Mouse (Mus musculus): ENCODE results near the gene Bcl7b. TPM values are rescaled to one million over a fixed set of nuclear protein-coding genes. Genes with fewer than 3 reads are reported as not detected.
"Not testable (repeated sequence)": the region's sequence is repeated elsewhere in the genome, so short reads cannot be mapped to it uniquely, and the experiment has no call there.

Bcl7b gene
- polyA plus RNA-seq, 1 experiment from 2014 or later: 45.1 TPM

GRCm38 (mm10) chr5:135188214-135188554 is 20.1 kb downstream of the Bcl7b start:
- Histone ChIP-seq H3K4me1 (peaks cover 25% of the 10 kb centered on the region), H3K27ac (peak overlapping the region; percentile 98), H3K9ac (peak overlapping the region; percentile 97), H3K27me3 (no peaks in the 10 kb centered on the region), H3K4me3 (peak overlapping the region; percentile 98), H3K36me3 (peaks cover 10% of the 10 kb centered on the region; the same call in 1 of the 2 replicates), H3K9me3 (replicated peaks) (no peaks in the 10 kb centered on the region), H3K4me2 (replicated peaks) (peak overlapping the region; percentile 74)
- WGBS: 0% methylated on average over 8 of the region's 8 CpGs
- ATAC-seq (ENCODE audit: low FRiP score): no peak

- peak overlapping the region; percentile 74 for H3K4me2 ChIP-seq (replicated peaks)
- no peaks in the 10 kb centered on the region for H3K27me3 ChIP-seq
- WGBS: 71% methylated on average over 2 of the region's 2 CpGs
- no peak overlapping the region for H3K27ac ChIP-seq
- H3K9ac ChIP-seq: peak overlapping the region; percentile 97
- no peaks in the 10 kb centered on the region for H3K9me3 ChIP-seq (replicated peaks)
- no peak for ATAC-seq (ENCODE audit: low FRiP score)
- peaks cover 25% of the 10 kb centered on the region for H3K4me1 ChIP-seq
- H3K36me3 ChIP-seq: peaks cover 13% of the 10 kb centered on the region; the same call in 1 of the 2 replicates
- peak overlapping the region; percentile 98 for H3K4me3 ChIP-seq
Measured at GRCm38 (mm10) chr5:135189281-135190022, 21.4 kb downstream of the Bcl7b start.

- H3K27ac ChIP-seq: no peak overlapping the region
- no peaks in the 10 kb centered on the region for H3K9me3 ChIP-seq (replicated peaks)
- H3K36me3 ChIP-seq: peaks cover 24% of the 10 kb centered on the region
- H3K4me1 ChIP-seq: peaks cover 25% of the 10 kb centered on the region
- WGBS: 32% methylated on average over 2 of the region's 2 CpGs
- H3K4me3 ChIP-seq: no peak overlapping the region
- H3K9ac ChIP-seq: no peak overlapping the region
- H3K4me2 ChIP-seq (replicated peaks): no peak overlapping the region
- H3K27me3 ChIP-seq: no peaks in the 10 kb centered on the region
- ATAC-seq (ENCODE audit: low FRiP score): no peak
Measured at GRCm38 (mm10) chr5:135191620-135192019, 23.5 kb downstream of the Bcl7b start.

- ATAC-seq (ENCODE audit: low FRiP score): no peak
- H3K4me2 ChIP-seq (replicated peaks): no peak overlapping the region
- 96% methylated on average over 1 of the region's 1 CpGs for WGBS
- H3K9ac ChIP-seq: no peak overlapping the region
- no peak overlapping the region for H3K4me3 ChIP-seq
- no peaks in the 10 kb centered on the region for H3K9me3 ChIP-seq (replicated peaks)
- peaks cover 26% of the 10 kb centered on the region for H3K36me3 ChIP-seq
- peaks cover 25% of the 10 kb centered on the region for H3K4me1 ChIP-seq
- H3K27ac ChIP-seq: no peak overlapping the region
- no peaks in the 10 kb centered on the region for H3K27me3 ChIP-seq
Measured at GRCm38 (mm10) chr5:135192431-135192830, 24.3 kb downstream of the Bcl7b start.

GRCm38 (mm10) chr5:135196367-135196766 is 28.3 kb downstream of the Bcl7b start:
- Histone ChIP-seq H3K27me3 (no peaks in the 10 kb centered on the region), H3K9ac (no peak overlapping the region), H3K27ac (no peak overlapping the region), H3K4me3 (no peak overlapping the region), H3K4me1 (peaks cover 7% of the 10 kb centered on the region), H3K9me3 (replicated peaks) (no peaks in the 10 kb centered on the region), H3K36me3 (peaks cover 50% of the 10 kb centered on the region), H3K4me2 (replicated peaks) (no peak overlapping the region)
- 86% methylated on average over 6 of the region's 6 CpGs for WGBS
- ATAC-seq (ENCODE audit: low FRiP score): no peak

- Histone ChIP-seq H3K27me3 (no peaks in the 10 kb centered on the region), H3K4me2 (replicated peaks) (no peak overlapping the region), H3K9me3 (replicated peaks) (no peaks in the 10 kb centered on the region), H3K9ac (no peak overlapping the region), H3K27ac (no peak overlapping the region), H3K4me3 (no peak overlapping the region), H3K4me1 (no peaks in the 10 kb centered on the region), H3K36me3 (peaks cover 73% of the 10 kb centered on the region)
- ATAC-seq (ENCODE audit: low FRiP score): no peak
- WGBS: 83% methylated on average over 3 of the region's 3 CpGs
Measured at GRCm38 (mm10) chr5:135202763-135203162, 34.7 kb downstream of the Bcl7b start.

GRCm38 (mm10) chr5:135208197-135208596 is 40.1 kb downstream of the Bcl7b start:
- Histone ChIP-seq H3K36me3 (peaks cover 84% of the 10 kb centered on the region), H3K9ac (no peak overlapping the region), H3K27ac (no peak overlapping the region), H3K4me2 (replicated peaks) (no peak overlapping the region), H3K4me3 (no peak overlapping the region), H3K27me3 (no peaks in the 10 kb centered on the region), H3K4me1 (no peaks in the 10 kb centered on the region), H3K9me3 (replicated peaks) (no peaks in the 10 kb centered on the region)
- ATAC-seq (ENCODE audit: low FRiP score): no peak
- 95% methylated on average over 1 of the region's 1 CpGs for WGBS

- Histone ChIP-seq H3K27me3 (no peaks in the 10 kb centered on the region), H3K4me2 (replicated peaks) (no peak overlapping the region), H3K4me3 (no peak overlapping the region), H3K36me3 (peaks cover 87% of the 10 kb centered on the region), H3K27ac (no peak overlapping the region), H3K9ac (no peak overlapping the region), H3K4me1 (no peaks in the 10 kb centered on the region), H3K9me3 (replicated peaks) (no peaks in the 10 kb centered on the region)
- ATAC-seq (ENCODE audit: low FRiP score): no peak
- 94% methylated on average over 6 of the region's 6 CpGs for WGBS
Measured at GRCm38 (mm10) chr5:135216871-135217270, 48.8 kb downstream of the Bcl7b start.

- no peaks in the 10 kb centered on the region for H3K27me3 ChIP-seq
- no peak overlapping the region for H3K4me3 ChIP-seq
- no peaks in the 10 kb centered on the region for H3K9me3 ChIP-seq (replicated peaks)
- no peak for ATAC-seq (ENCODE audit: low FRiP score)
- H3K36me3 ChIP-seq: peaks cover 88% of the 10 kb centered on the region
- H3K27ac ChIP-seq: no peak overlapping the region
- H3K4me2 ChIP-seq (replicated peaks): no peak overlapping the region
- no peaks in the 10 kb centered on the region for H3K4me1 ChIP-seq
- no peak overlapping the region for H3K9ac ChIP-seq
Measured at GRCm38 (mm10) chr5:135220941-135221340, 52.9 kb downstream of the Bcl7b start.

GRCm38 (mm10) chr5:135222066-135222465 is 54.0 kb downstream of the Bcl7b start:
- no peaks in the 10 kb centered on the region for H3K4me1 ChIP-seq
- WGBS: 94% methylated on average over 7 of the region's 7 CpGs
- no peak overlapping the region for H3K9ac ChIP-seq
- H3K4me3 ChIP-seq: no peak overlapping the region
- ATAC-seq (ENCODE audit: low FRiP score): no peak
- peaks cover 85% of the 10 kb centered on the region for H3K36me3 ChIP-seq
- no peaks in the 10 kb centered on the region for H3K9me3 ChIP-seq (replicated peaks)
- no peak overlapping the region for H3K4me2 ChIP-seq (replicated peaks)
- no peak overlapping the region for H3K27ac ChIP-seq
- H3K27me3 ChIP-seq: no peaks in the 10 kb centered on the region

GRCm38 (mm10) chr5:135224169-135224568 is 56.1 kb downstream of the Bcl7b start:
- H3K9me3 ChIP-seq (replicated peaks): no peaks in the 10 kb centered on the region
- WGBS: 94% methylated on average over 3 of the region's 3 CpGs
- no peak overlapping the region for H3K9ac ChIP-seq
- H3K36me3 ChIP-seq: peaks cover 83% of the 10 kb centered on the region
- no peak overlapping the region for H3K27ac ChIP-seq
- ATAC-seq (ENCODE audit: low FRiP score): no peak
- no peak overlapping the region for H3K4me3 ChIP-seq
- no peak overlapping the region for H3K4me2 ChIP-seq (replicated peaks)
- H3K4me1 ChIP-seq: no peaks in the 10 kb centered on the region
- H3K27me3 ChIP-seq: no peaks in the 10 kb centered on the region

GRCm38 (mm10) chr5:135225879-135226278 is 57.8 kb downstream of the Bcl7b start:
- not testable (repeated sequence) for H3K4me3 ChIP-seq; H3K9me3 ChIP-seq (replicated peaks); H3K4me2 ChIP-seq (replicated peaks); H3K27ac ChIP-seq; H3K27me3 ChIP-seq; H3K4me1 ChIP-seq; H3K9ac ChIP-seq; ATAC-seq (ENCODE audit: low FRiP score)
- WGBS: 94% methylated on average over 4 of the region's 4 CpGs
- H3K36me3 ChIP-seq: peaks cover 86% of the 10 kb centered on the region

GRCm38 (mm10) chr5:135230186-135230585 is 62.1 kb downstream of the Bcl7b start:
- H3K4me2 ChIP-seq (replicated peaks): no peak overlapping the region
- no peaks in the 10 kb centered on the region for H3K27me3 ChIP-seq
- no peak for ATAC-seq (ENCODE audit: low FRiP score)
- H3K36me3 ChIP-seq: peaks cover 88% of the 10 kb centered on the region
- no peak overlapping the region for H3K9ac ChIP-seq
- WGBS: 87% methylated on average over 4 of the region's 4 CpGs
- H3K4me3 ChIP-seq: no peak overlapping the region
- H3K27ac ChIP-seq: no peak overlapping the region
- H3K4me1 ChIP-seq: no peaks in the 10 kb centered on the region
- H3K9me3 ChIP-seq (replicated peaks): no peaks in the 10 kb centered on the region
